Mouse (Mus musculus) megakaryocyte, adult 5-6 weeks (primary cell): ENCODE data around the gene Zkscan3. TPM values are rescaled to one million over a fixed set of nuclear protein-coding genes. Genes with fewer than 3 reads are reported as not detected.

Source experiments
- ATAC-seq: 2 replicates; pipeline ENCODE4 v1.8.0; 2016; ENCODE audit warnings: mild to moderate bottlenecking, inconsistent platforms; ENCODE audit not compliant: poor library complexity, severe bottlenecking
- total RNA-seq, 2 experiments: library from RNA; stranded (forward) in 1 of 2; stranded (reverse) in 1 of 2; fragments of 153-499, 151-499 nt in 1 of 2; fragments of 221-1000, 200-1000 nt in 1 of 2; gene quantifications; 2 replicates each; pipeline versions ENCODE4 v1.2.3 to v1.2.4; 2015 to 2017

Zkscan3 gene
- 33.5 and 36.6 TPM in 2 replicates for total RNA-seq (2015)
- 26.8 and 29.7 TPM in 2 replicates for total RNA-seq (2017)

DNA sequence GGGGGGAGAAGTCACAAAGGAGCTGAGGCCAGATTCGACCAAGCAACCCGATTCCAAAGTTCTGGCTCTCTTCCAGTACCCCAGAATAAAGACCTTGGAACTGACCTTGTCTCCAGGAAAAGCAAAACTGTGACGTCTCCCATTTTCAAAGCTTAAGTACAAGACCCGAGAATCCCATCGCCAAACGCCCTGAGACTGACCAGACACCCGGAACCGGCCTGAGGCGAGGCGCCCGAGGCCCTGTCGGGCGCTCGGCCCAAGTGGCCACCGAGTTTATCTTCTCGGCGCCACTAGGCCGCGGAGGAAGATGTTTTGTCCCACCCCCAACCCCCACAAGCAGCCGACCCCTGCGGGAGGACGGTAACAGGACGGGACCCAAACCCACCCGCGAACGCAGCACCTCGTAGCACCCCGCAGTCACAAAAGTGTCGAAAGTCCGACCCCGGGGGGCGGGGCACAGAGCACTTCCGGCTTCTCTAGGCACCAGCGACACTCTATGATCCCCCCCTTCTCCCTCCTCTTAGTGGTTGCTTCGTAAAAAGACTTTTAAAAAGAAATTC, at the start of gene Zkscan3:
Zkscan3 (minus strand) TSS at position 469 of the 560 bp plus-strand sequence.
- ATAC-seq: peak; percentile 100

DNA sequence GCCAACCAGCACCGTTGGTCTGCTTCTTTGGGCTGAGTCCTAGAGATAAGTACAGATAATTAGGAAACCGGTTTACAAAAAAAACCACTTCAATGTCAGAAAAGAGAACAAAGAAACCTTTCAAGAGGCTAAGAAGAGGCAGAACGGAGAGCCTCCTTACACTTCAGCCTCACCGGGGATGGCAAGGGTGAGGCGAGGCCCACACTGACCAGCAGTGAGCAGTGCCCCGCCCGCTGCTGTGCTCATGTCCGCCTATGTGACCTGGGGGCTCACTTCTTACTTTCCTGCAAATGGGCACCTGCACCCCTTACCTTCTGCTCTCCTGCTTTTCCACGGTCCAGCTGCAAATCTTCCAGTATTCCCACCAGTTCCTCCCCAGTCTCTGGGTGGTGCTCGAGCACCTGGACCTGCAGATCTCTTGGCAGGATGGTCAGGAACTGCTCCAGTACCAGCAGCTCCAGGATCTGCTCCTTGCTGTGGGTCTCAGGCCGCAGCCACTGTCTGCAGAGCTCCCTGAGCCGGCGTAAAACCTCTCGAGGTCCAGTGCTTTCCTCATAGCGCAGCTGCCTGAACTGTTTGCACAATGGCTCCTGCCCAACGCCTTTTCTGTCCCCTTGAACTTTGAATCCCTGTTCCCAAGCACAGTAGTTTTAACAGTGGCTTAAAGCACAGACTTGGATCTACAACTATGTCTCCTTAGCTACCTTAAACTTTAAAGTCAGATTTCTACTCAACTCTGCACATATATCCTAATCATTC, 45.5 kb upstream of the Zkscan3 start:
- no peak for ATAC-seq

- ATAC-seq: peak; percentile 81
These were observed 44.2 kb upstream of the Zkscan3 start for GRCm38 (mm10) chr13:21446796-21447195.

GRCm38 (mm10) chr13:21441207-21441572, 38.6 kb upstream of the Zkscan3 start:
- ATAC-seq: no peak

DNA sequence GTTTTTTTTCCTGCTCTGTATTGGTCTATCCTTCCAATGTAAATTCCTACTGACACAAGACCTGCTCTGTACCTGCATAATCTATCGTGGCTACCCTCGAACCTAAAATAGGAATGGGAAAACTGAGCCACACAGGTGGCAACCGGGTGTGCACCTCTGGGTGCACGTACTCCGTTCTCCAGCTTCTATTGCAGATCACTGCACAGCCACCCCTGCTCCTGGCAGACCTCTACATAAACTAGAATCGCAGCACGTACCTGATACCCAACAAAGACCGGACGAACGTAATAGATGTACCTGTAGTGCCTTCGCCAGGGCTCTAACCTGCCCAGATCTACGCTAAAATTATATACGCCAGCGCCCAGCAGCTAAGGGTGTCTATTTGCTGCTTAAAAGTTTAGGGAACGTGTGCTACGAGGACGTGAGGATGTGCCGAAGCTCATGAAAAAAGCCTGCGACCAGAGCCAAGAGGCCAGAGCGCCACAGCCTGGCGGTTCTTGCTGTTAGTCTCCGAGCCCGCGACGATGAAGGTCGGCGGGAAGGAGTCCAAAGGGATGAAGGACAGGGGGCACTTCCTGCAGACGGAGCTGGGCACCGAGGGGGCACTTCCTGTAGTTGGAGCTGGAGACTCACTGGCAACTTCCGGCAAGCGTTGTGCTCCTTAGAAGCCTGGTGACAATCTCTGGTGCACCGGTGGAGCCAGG, 38.1 kb upstream of the Zkscan3 start, which contains the start of gene Pgbd1:
Pgbd1 (minus strand) TSS at position 556 of the 704 bp plus-strand sequence.
- peak; percentile 83 for ATAC-seq

DNA sequence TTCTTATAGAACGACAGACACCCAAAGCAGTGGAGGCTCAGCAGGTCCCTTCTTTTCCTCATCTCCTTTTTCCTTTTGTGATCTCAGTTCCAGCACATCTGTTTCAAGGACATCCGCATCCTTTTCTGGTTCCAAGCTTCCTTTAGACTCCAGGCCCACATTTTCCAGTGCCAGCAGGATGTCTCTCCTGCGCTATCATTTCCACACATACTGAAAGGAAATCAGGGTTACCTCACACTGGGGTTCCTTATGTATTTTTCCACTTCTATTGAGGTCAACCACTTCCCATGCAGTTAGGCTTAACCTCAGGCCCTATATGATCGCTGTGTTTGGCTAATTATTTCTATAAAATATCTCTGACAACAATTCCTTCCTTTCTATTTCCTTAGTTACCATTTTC, 32.9 kb upstream of the Zkscan3 start:
- no peak for ATAC-seq

GRCm38 (mm10) chr13:21427631-21428030, 25.1 kb upstream of the Zkscan3 start:
- ATAC-seq: no peak

DNA sequence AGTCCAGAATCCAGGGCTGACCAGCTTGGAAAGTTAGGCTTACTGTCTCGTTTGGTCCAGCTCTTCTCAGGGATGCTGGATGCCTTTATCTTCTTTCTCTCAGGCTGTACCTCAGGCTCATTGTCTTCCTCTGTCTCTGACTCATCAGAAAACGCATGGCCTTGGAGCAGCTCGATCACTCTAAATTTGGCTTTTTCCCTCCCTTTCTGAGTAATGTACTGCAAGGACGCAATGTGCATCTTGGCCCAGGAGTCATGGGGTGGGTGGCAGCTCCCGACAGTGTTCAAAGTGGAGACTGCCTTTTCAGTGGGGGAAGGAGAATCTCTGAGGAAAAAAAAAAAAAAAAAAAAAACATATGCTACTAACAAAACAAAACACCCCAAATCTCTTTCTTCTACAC, 20.7 kb upstream of the Zkscan3 start:
- no peak for ATAC-seq

DNA sequence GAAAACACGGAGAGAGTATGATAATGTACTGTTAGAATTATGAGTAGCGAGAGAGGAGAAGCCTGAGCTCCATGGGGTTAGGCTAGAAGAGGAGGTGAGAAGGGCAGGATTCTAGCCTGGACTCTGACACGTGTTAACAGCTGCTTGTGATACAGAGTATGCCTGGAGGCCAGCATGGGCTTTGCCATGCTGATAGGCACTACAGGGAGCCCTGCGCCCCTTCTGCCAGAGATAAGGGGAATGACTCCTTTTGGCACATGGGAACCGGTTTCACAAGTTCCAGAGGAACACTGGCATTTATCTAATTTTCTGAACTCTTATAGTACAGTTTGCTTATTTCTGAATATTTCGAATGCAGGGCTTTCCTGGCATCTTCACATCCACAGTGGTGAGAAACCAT, 16.3 kb upstream of the Zkscan3 start:
- no peak for ATAC-seq

GRCm38 (mm10) chr13:21417298-21418010, 14.9 kb upstream of the Zkscan3 start:
- no peak for ATAC-seq

DNA sequence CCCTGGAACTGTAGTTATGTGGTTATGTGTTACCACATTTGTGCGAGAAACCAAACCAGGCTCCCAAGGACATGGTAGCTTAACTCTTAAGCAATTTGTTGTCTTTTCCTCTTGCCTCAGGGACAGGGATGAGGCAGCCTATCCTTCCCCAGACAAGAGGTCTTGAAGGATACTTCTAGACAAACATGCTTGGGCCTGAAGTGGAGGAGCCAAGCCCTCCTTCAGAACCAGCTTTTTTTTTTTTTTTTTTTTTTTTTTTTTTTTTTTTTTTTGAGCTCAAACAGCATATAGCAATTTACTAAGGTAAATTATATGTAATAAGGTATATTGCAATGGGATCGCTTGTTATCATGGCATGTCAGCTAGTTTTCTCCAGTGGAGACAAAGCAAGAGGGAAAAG, 13.2 kb upstream of the Zkscan3 start:
- ATAC-seq: no peak

GRCm38 (mm10) chr13:21415266-21415665, 12.7 kb upstream of the Zkscan3 start:
- no peak for ATAC-seq

GRCm38 (mm10) chr13:21414231-21415212, 12.0 kb upstream of the Zkscan3 start:
- no peak for ATAC-seq

DNA sequence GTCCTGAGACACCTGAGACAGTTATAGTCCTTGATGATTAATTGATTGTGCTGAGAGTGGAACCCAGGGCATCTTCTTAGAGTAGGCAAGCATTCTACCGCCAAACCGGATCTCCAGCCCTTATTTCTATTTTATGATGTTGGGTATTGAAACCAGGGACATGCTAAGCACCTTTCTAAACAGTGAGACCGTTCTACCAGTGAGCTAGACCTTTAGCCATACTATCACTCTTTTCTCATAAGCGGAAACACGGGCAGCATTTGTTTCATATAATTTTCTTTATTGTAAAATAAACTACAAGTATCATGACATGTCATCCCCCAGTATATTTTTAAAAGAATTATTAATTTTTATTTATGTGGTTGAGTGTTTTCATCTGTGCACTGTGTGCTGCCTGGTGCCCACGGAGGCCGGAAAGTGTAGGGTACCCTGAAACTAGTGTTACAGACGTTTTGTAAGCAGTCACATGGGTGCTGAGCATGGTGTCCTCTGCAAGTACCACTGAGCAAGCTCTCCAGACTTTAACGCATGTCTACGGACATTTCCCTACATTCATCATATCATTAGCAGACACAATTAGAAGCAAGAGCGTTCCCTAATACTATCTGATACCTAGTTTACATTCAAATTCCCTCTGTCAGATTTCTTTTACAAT, 6.4 kb upstream of the Zkscan3 start:
- 0 out of 2 replicates have a peak, but pooled peaks have one; percentile 8 for ATAC-seq

DNA sequence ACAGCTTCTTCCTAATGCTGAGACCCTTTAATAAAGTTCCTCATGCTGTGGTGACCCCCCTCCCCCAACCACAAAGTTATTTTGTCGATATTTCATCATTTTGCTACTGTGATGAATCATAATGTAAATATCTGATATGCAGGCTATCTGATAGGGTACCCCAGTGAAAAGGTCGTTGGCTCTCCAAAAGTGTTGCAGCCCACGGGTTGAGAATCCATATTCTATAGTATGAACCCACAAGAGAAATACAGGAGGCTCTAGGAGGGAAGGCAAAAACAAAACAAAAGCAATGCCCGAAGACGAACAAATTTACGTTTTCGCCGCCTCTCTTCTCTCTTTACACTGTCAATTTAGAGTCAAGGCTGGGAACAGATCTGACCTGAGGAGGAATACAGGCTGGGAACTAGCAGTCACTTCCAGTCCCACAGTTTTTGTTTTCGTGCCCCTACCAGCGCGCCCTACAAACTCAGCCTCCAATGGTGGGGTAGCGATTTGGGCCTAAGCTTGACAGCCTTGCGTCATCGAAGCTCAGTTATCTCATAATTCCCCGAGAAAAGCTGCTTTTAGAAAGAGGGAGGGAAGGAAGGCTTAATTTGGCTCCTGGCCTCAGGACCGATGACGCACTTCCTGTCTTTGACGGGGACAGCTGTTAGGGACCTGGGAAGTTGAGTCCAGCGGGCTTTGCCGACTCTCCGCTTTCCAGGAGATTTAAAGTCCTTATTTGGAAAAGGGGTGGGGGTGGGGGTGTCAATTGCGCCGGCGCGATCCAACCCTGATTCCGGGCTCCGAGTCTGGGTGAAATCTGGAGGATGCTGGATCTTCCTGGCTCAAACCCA, 5.6 kb upstream of the Zkscan3 start:
- peak; percentile 93 for ATAC-seq

GRCm38 (mm10) chr13:21407341-21407740, 4.8 kb upstream of the Zkscan3 start:
- no peak for ATAC-seq

DNA sequence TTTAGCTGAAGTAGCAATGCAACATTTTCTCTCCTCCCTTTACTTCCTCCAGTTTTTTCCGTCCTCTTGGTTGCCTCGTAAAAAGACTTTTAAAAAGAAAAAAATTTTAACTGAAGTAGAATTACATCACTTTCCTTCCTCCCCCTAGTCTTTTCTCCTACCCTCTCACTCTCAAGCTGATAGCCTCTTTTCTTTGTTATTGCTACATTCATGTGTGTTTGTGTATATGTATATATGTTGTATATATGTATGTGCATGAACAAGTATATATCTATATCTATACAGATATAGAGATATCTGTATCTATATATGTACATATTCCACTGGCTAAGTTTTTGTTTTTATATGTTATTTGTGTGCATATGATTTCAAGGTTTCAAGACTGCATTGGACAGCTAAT, 293 bp upstream of the Zkscan3 start:
- peak; percentile 13; the same call in 1 of the 2 replicates for ATAC-seq

DNA sequence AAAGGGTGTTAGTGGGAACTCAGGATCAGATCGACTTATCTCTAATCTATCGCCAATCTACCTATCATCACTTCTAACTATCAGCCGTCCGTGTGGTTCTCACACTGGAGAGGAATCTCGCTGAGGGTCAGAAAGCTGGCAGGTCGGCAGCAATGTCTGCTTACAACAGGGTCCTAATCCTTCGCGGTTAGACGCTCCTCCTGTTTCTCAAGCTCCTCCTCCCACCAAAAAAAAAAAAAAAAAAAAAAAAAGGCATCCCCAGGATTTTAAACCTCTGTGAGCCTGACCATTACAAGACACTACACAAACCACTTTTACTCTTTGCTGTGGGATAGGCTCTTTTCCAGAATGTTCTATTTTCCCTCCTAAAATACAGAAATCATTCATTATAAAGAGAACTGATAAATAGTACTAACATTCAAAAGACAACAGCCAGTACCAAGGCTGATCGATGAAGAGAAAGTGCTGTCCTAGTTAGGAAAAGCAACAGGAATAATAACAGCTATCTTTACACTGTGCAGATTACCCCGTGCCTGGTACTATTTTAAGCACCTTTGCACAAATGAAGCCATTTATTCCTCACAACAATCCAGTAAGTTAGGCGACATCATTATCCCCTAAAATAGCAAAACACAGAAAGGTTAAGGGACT, 794 bp downstream of the Zkscan3 start:
- no peak for ATAC-seq
